Mouse (Mus musculus) neutrophil, adult 83 days (primary cell): ENCODE results near the gene Tnfaip8l3. TPM values are rescaled to one million over a fixed set of nuclear protein-coding genes. Genes with fewer than 3 reads are reported as not detected.

Experiments
- total RNA-seq, 2 experiments: library from RNA; stranded (reverse); gene quantifications; one replicate each; pipeline ENCODE4 v1.2.4; 2023

Gene Tnfaip8l3
- total RNA-seq, result not detected

GRCm38 (mm10) chr9:54068032-54068649 lies at the start of gene Tnfaip8l3:
Gene Tnfaip8l3 (minus strand): TSS chr9:54068388.

GRCm38 (mm10) chr9:53975122-53975518 lies 93.1 kb downstream of the Tnfaip8l3 start, which contains the start of gene Elmod1:
Gene Elmod1 (minus strand): TSS chr9:53975301.

Other genes starting within 250 kb of the Tnfaip8l3 start
- not detected for gene Sln, start 218.2 kb downstream of the Tnfaip8l3 start, total RNA-seq
- not detected for gene Elmod1, start 93.1 kb downstream of the Tnfaip8l3 start, total RNA-seq
- gene Cyp19a1, start 199.7 kb upstream of the Tnfaip8l3 start, total RNA-seq, result not detected
- gene Gldn, start 218.1 kb upstream of the Tnfaip8l3 start, total RNA-seq, result not detected